Mouse (Mus musculus) c-Kit-positive CD71-positive TER-119-positive erythroid progenitor cells, embryonic 14.5 days (primary cell): ENCODE measurements at regions not wholly inside any gene's neighbourhood (a gene's known extent, or its start where the extent isn't known, plus 50 kb on each side); places are given as distances from the start of the nearest gene placed in this dataset.

Source experiments
- DNase-seq: peaks from one replicate; pipeline ENCODE4 v3.0.0-alpha.2; 2013; ENCODE audit warnings: low spot score

GRCm38 (mm10) chr8:97052436-97052835 is 1164.1 kb upstream of the Got2 start:
- peak; percentile 9 for DNase-seq

DNA sequence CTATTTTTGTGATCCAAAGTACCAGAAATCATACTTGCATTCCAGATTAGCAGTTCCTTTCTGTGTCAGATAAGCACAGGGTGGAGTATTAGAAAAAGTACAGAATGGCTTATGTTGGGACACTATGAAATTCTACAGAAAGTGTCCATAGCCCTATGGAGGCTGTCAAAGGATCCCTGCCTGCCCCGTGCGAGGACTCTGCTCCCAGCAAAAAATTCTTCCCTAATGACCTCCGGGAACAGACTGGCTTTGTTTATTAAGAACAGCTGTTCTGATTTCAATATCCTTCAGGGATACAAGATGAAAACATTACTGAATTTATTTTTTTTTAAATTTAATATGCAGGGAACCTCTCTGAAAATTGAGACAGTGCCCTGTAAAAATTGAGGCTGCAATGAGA is 1151.4 kb upstream of the Got2 start:
- DNase-seq: no peak

DNA sequence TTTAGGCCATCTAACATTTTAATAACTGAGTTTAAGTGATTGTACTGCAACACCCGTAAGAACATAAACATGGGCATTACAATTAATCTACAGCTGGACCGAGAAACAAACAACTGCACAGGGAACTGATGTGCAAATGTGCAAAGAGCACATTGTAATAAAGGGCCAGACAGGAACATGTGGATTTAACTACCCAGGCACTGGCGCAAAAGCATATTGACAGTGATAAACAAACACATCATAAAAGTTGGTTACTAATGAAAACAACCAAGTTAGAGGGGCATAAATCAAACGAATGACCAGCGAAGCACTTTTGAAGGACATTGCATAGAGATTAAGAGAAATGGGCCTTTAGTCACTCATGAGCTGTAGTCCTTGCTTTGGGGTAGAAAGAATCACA is 1150.5 kb upstream of the Got2 start:
- no peak for DNase-seq

DNA sequence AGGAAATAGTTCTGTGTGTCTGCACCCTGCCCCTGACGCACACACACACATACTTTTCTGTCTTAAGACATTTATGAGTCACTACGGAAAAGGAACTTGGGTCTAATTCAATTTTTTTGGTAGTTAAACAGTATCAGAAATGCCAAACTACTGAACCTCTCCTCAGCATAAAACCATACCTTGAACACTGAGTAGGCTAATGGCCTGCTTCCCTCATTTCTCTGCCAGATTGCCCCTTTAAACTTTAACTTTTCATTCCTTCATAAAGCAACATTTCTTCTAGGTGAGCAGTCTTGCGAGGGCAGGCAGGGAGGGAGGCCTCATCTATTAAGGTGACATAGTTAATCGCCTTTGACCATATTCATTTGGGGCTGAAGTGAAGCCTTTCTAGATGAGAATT is 1143.8 kb upstream of the Got2 start:
- no peak for DNase-seq

- DNase-seq: no peak
Measured at GRCm38 (mm10) chr8:97015571-97015970, 1127.2 kb upstream of the Got2 start.

DNA sequence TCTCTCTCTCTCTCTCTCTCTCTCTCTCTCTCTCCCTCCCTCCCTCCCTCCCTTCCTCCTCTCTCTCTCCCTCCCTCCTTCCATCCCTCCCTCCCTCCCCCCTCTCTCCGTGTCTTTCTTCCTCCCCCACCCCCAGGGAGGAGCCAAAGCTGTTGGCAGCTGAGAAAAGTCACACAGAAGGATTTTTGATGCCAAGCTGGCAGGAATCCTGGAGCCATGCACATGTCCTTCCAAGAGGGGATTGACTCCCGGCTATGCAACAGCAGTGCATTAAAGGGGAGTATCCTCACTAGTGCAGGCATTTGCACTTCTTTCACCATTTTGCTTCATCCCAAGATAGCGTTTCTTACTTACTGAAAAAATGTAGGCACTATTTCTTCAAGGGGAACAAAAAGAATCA is 1115.8 kb upstream of the Got2 start:
- no peak for DNase-seq

DNA sequence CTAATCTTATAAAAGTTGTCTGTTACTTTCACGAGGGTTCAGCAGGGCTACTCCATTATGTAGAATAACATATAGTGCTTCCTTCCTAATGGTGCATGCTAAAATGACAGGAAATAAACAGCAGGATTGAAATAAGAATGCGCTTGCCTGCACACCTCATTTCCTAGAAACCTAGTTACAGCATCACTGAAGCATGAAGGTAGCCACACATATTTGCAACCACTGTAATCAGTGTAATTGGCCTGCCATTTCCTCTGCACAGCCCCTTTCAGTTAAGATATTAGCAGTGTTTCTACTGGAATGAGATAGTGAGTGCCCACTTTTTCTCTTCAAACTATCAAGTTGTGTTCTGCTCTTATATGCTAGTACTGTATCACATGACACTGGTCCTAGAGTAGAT is 1094.8 kb upstream of the Got2 start:
- DNase-seq: no peak
